Mouse (Mus musculus) small intestine, adult 2 months (tissue): ENCODE measurements around the gene Rbfox1.

Experiments used
- CTCF ChIP-seq: fragments of 200-500 bp; IDR thresholded peaks from 2 replicates; pipeline ENCODE4 v1.5.1; 2012; ENCODE audit warnings: low read depth, mild to moderate bottlenecking, control low read depth, inconsistent platforms, low read length, moderate library complexity, mixed read lengths; ENCODE audit not compliant: insufficient replicate concordance, insufficient read length; ENCODE audit errors: extremely low read depth
- POLR2A ChIP-seq: fragments of 200-500 bp; IDR thresholded peaks from 2 replicates; pipeline ENCODE4 v1.6.1; 2012; ENCODE audit warnings: low read depth, mild to moderate bottlenecking, control low read depth, inconsistent platforms, low read length, moderate library complexity

- TF ChIP-seq POLR2A (no peak), CTCF (no peak)
These were observed 1167.3 kb downstream of the Rbfox1 start for GRCm38 (mm10) chr16:7052408-7052807.
